In the genomic region with DNA sequence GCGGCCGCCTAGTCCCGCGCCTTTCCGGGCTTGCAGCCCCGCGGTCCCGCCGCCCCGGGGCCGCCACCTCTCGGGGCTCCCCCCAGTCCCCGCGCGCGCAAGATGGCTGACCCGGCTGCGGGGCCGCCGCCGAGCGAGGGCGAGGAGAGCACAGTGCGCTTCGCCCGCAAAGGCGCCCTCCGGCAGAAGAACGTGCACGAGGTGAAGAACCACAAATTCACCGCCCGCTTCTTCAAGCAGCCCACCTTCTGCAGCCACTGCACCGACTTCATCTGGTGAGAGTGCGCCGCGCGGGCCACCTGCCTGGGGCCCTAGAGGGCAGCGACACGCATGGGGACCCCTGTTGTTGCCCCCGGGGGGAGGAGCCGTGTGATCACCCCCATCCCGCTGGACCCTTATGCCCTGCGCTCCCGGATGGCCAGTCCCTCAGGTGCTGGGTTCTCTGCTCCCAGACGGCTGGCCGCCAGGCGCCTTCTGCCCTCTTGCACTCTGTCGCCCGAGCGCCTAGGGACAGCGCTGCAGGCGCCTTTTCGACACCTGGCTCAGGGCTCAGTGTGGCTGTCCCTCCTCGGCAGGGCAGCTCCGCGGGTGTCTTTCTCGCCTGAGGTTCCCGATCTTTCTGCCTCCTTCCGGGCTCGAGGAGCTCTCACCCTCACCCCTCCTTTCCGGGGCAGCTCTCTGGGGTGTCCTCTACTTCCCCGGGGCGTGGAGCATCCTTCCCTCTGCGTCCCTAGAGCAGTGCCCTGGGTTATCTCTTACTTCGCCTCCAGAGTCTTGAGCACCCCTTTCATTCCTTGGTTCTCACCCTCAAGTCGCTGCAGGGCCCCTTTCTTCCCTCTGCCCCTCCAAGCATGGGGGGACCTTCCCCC, we compare ENCODE assay signal across 8 mouse cellular contexts. TPM values are rescaled to one million over a fixed set of nuclear protein-coding genes. Genes with fewer than 3 reads are reported as not detected.
DNase-seq lines count a peak whose midpoint lies in the region; ATAC-seq and TF ChIP-seq lines count a peak whose summit lies in the region.

No protein-coding gene starts in this region.

- peak; percentile 33 for ATAC-seq in kidney, postnatal 0 days (replicated peaks; ENCODE audit: low FRiP score, low read depth)

- 1% methylated on average over 66 of the region's 66 CpGs for WGBS in lung, adult 2 months
- 1% methylated on average over 58 of the region's 66 CpGs for WGBS in kidney, postnatal 0 days
- under 1% methylated on average over 66 of the region's 66 CpGs for WGBS in midbrain, embryonic 10.5 days
- 1% methylated on average over 60 of the region's 66 CpGs for WGBS in spleen, adult 2 months

- no peak for TF ChIP-seq POLR2A in lung, adult 2 months (IDR thresholded peaks at IDR 0.05; ENCODE audit: borderline replicate concordance, extremely low read depth, low read depth, low read length)
- no peak for TF ChIP-seq POLR2A in spleen, adult 2 months (IDR thresholded peaks at IDR 0.05; ENCODE audit: low read depth, low read length)

- DNase-seq in lung, adult 2 months: peak; percentile 3
- DNase-seq in lung, postnatal 25 days (ENCODE audit: low spot score): no peak
- peak; percentile 73 to 79 for DNase-seq in cerebellum, postnatal 10 days
- DNase-seq in heart, adult 9 months (ENCODE audit: low spot score in 2 of 2): peak; percentile 4 to 22
- DNase-seq in kidney, postnatal 0 days (ENCODE audit: low spot score): no peak
- no peak for DNase-seq in midbrain, embryonic 10.5 days (ENCODE audit: low spot score)
- DNase-seq in spleen, adult 2 months (ENCODE audit: low read depth in 1 of 2, low spot score in 2 of 2): peak in 1 of 2 experiments; percentile 64
- DNase-seq in MN1 (ENCODE audit: low spot score): no peak

- no peak for TF ChIP-seq CTCF in lung, adult 2 months (IDR thresholded peaks at IDR 0.05; ENCODE audit: insufficient read depth, low read length)
- TF ChIP-seq CTCF in kidney, postnatal 0 days (IDR thresholded peaks at IDR 0.05; ENCODE audit: low read depth): no peak
- TF ChIP-seq CTCF in spleen, adult 2 months (IDR thresholded peaks at IDR 0.05; ENCODE audit: extremely low read depth, insufficient read depth, insufficient read length, insufficient replicate concordance): no peak

- peaks cover 30% of the 10 kb centered on the region for H3K27me3 ChIP-seq in kidney, postnatal 0 days (ENCODE audit: insufficient read depth, low read length)
- H3K27me3 ChIP-seq in midbrain, embryonic 10.5 days (ENCODE audit: low read depth, poor library complexity, severe bottlenecking): peaks cover 52% of the 10 kb centered on the region
- H3K27me3 ChIP-seq in spleen, adult 2 months (ENCODE audit: control insufficient read depth, insufficient read depth, low read length): no peaks in the 10 kb centered on the region

- no peak overlapping the region for H3K27ac ChIP-seq in kidney, postnatal 0 days
- H3K27ac ChIP-seq in midbrain, embryonic 10.5 days (replicated peaks): peak overlapping the region; percentile 61; the same call in 1 of the 2 replicates
- peak overlapping the region; percentile 84 for H3K27ac ChIP-seq in spleen, adult 2 months (ENCODE audit: insufficient read depth, low read length)

- peak overlapping the region; percentile 8 for H3K4me3 ChIP-seq in lung, adult 2 months (replicated peaks; ENCODE audit: extremely low read depth, low read depth, low read length)
- peak overlapping the region; percentile 59 for H3K4me3 ChIP-seq in kidney, postnatal 0 days (replicated peaks; ENCODE audit: low read depth, low read length)
- peak overlapping the region; percentile 75 for H3K4me3 ChIP-seq in midbrain, embryonic 10.5 days
- peak overlapping the region; percentile 80 for H3K4me3 ChIP-seq in spleen, adult 2 months (ENCODE audit: extremely low read depth, insufficient read depth, insufficient read length)

- no peak overlapping the region for H3K9ac ChIP-seq in kidney, postnatal 0 days (ENCODE audit: low read depth, low read length)

- peak overlapping the region; percentile 90 for H3K4me2 ChIP-seq in kidney, postnatal 0 days (ENCODE audit: low read length)

- H3K4me1 ChIP-seq in lung, adult 2 months (ENCODE audit: control insufficient read depth, insufficient read depth, low read length): no peaks in the 10 kb centered on the region
- H3K4me1 ChIP-seq in kidney, postnatal 0 days (replicated peaks; ENCODE audit: insufficient read depth, low read length): peaks cover 10% of the 10 kb centered on the region; the same call in 1 of the 2 replicates
- H3K4me1 ChIP-seq in midbrain, embryonic 10.5 days: peaks cover 22% of the 10 kb centered on the region
- H3K4me1 ChIP-seq in spleen, adult 2 months (ENCODE audit: control insufficient read depth, insufficient read depth, insufficient read length): peaks cover 16% of the 10 kb centered on the region; the same call in 1 of the 2 replicates

- H3K9me3 ChIP-seq in kidney, postnatal 0 days (replicated peaks; ENCODE audit: low read length): no peaks in the 10 kb centered on the region
- H3K9me3 ChIP-seq in midbrain, embryonic 10.5 days (replicated peaks): no peaks in the 10 kb centered on the region

- H3K36me3 ChIP-seq in kidney, postnatal 0 days (ENCODE audit: insufficient read depth, low read length): no peaks in the 10 kb centered on the region
- no peaks in the 10 kb centered on the region for H3K36me3 ChIP-seq in midbrain, embryonic 10.5 days
- H3K36me3 ChIP-seq in spleen, adult 2 months (ENCODE audit: control insufficient read depth, insufficient read depth, low read length): peaks cover 5% of the 10 kb centered on the region

RNA-seq across cellular contexts. Expression of gene Prkcb, which starts 0.9 kb away (rescaled TPM):
- 7.8 and 10.9 TPM in 2 replicates for polyA plus RNA-seq in lung, adult 2 months (2012; rRNA removed)
- polyA plus RNA-seq in kidney, postnatal 0 days (2015; fragmentation: Nextera tagmentation; extraction: Ambion mirVana): 2.1 and 2.2 TPM in 2 replicates
- 5.7 and 9.7 TPM in 2 replicates for polyA plus RNA-seq in midbrain, embryonic 10.5 days (2016; fragmentation: Nextera tagmentation; extraction: Ambion mirVana)
- 106 and 118 TPM in 2 replicates for polyA plus RNA-seq in spleen, adult 2 months (2012; rRNA removed)

Comparison
In these comparisons a context has a peak if more than half of its experiments do, and no peak if none do; other contexts are left out.
1. DNase-seq: peak in lung, adult 2 months (single experiment), cerebellum, postnatal 10 days (2 of 2) and heart, adult 9 months (2 of 2); none in lung, postnatal 25 days (single experiment), kidney, postnatal 0 days (single experiment), midbrain, embryonic 10.5 days (single experiment) and MN1 (single experiment).
2. H3K4me3 ChIP-seq: peak in every context shown above with its lines; median percentile 80 in spleen, adult 2 months; 75 in midbrain, embryonic 10.5 days; 59 in kidney, postnatal 0 days; 8 in lung, adult 2 months.